Mouse (Mus musculus) G1E (cell line): ENCODE data around the gene Nudt17.

Experiments used
- CTCF ChIP-seq: IDR thresholded peaks from 2 replicates; pipeline ENCODE4 v1.5.1; 2012; ENCODE audit warnings: low read depth, low read length, inconsistent platforms, mixed read lengths
- GATA1 ChIP-seq: IDR thresholded peaks from 2 replicates; pipeline ENCODE4 v1.6.1; 2012; ENCODE audit warnings: borderline replicate concordance, low read length, inconsistent platforms, mixed read lengths
- GATA2 ChIP-seq: IDR thresholded peaks from 2 replicates; pipeline ENCODE4 v1.6.1; 2012; ENCODE audit warnings: low read depth, low read length, inconsistent platforms, borderline replicate concordance
- POLR2AphosphoS5 ChIP-seq: IDR thresholded peaks from 2 replicates; pipeline ENCODE4 v1.6.1; 2012; ENCODE audit warnings: low read depth, low read length, inconsistent platforms; ENCODE audit not compliant: insufficient replicate concordance
- TAL1 ChIP-seq: conservative IDR thresholded peaks from 2 replicates; pipeline ENCODE4 v1.6.1; 2012; ENCODE audit warnings: low read depth, low read length, inconsistent platforms, mixed read lengths

- TF ChIP-seq CTCF: no peak
- no peak for TF ChIP-seq GATA1
- TF ChIP-seq POLR2AphosphoS5: no peak
- TF ChIP-seq TAL1: no peak
- TF ChIP-seq GATA2: no peak
Measured at GRCm38 (mm10) chr3:96727828-96728633, 19.7 kb upstream of the Nudt17 start.
